14 mouse cellular contexts compared by ENCODE assay signal in the genomic region with DNA sequence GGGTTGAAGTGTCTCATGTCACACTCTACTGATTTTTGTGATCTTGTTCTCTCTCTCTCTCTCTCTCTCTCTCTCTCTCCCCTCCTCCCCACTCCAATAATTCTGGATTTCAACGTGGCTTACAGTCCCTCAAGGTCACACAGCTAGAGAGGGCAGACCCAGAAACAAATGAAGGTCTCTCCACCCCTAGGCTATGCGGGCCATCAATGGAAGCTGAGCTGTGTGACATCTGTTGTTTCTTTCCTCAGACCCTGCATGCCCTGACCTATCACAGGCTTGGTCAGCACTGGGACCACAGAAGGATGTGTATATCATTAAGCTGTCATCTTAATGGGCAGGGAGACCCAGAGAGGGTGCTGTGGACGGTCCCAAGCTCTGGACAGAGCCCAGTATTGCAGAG. TPM values are rescaled to one million over a fixed set of nuclear protein-coding genes. Genes with fewer than 3 reads are reported as not detected.
"Had no signal": no experiment of that assay in that cellular context is flagged by ENCODE, and none has a peak within 500 bp of the region (broad histone marks: within the 10 kb centered on the region; RNA-seq: fewer than 3 reads in every experiment).

No protein-coding gene starts in this region.

- H3K4me3 ChIP-seq: layer of hippocampus, adult 2 months; limb, embryonic 13.5 days; midbrain, embryonic 15.5 days; neural tube, embryonic 12.5 days had no signal

- H3K36me3 ChIP-seq: limb, embryonic 13.5 days; midbrain, embryonic 15.5 days; neural tube, embryonic 12.5 days had no signal

- ATAC-seq: midbrain, embryonic 15.5 days had no signal

- DNase-seq: left cerebral cortex, postnatal 4 days; lung, adult 18-20 months; lung, postnatal 36 days; thymus, postnatal 4 days had no signal

- H3K27me3 ChIP-seq: midbrain, embryonic 15.5 days; neural tube, embryonic 12.5 days had no signal

- H3K4me2 ChIP-seq: limb, embryonic 13.5 days; midbrain, embryonic 15.5 days; neural tube, embryonic 12.5 days had no signal

- H3K9me3 ChIP-seq: limb, embryonic 13.5 days; midbrain, embryonic 15.5 days; neural tube, embryonic 12.5 days had no signal

- H3K9ac ChIP-seq: limb, embryonic 13.5 days; liver, embryonic 14.5 days; midbrain, embryonic 15.5 days; neural tube, embryonic 12.5 days had no signal

- H3K27ac ChIP-seq: layer of hippocampus, adult 2 months; limb, embryonic 13.5 days; liver, embryonic 14.5 days; midbrain, embryonic 15.5 days; neural tube, embryonic 12.5 days; stomach, postnatal 0 days had no signal

RNA-seq across cellular contexts. Expression of gene F830045P16Rik, which starts 50.8 kb away (rescaled TPM):
- total RNA-seq: liver, adult 2 months; megakaryocyte progenitor cell, adult 5-6 weeks had no signal
- polyA plus RNA-seq: intestine, postnatal 0 days; liver, adult 2 months; lung, embryonic 16.5 days; midbrain, embryonic 15.5 days; neural tube, embryonic 12.5 days had no signal
